Mouse (Mus musculus): ENCODE measurements around the gene Actl11. TPM values are rescaled to one million over a fixed set of nuclear protein-coding genes. Genes with fewer than 3 reads are reported as not detected.

Gene Actl11
- total RNA-seq (2021), result not detected
- long read RNA-seq, experiment 1, result 0 reads
- long read RNA-seq, experiment 2, result 0 reads

DNA sequence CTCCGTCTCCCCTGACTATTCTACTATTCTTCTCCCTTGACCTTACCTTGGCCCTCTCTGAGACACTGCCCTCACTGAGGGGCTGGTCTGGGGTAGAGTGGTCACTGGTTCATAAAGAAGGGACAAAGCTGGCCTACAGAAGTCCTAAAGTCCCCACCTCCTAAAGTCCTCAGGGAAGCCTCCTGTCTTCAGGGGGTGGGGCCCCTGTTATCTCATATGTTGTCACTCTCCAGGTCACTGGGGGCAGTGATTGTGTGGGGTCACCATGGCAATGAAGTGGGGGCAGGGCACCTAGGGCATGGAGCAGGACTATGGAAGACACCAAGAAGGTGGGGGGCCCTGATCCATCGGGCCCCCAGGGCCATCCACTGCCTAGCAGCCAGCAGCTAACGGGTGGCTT is at the start of gene Actl11:
Actl11 (plus strand) TSS at position 301 of the 400 bp plus-strand sequence.
- DNase-seq, result no peak
- intact Hi-C loops (cut with DNase I), result no loop called here
- no peak within 1 kb of the TSS for H3K27ac ChIP-seq

DNA sequence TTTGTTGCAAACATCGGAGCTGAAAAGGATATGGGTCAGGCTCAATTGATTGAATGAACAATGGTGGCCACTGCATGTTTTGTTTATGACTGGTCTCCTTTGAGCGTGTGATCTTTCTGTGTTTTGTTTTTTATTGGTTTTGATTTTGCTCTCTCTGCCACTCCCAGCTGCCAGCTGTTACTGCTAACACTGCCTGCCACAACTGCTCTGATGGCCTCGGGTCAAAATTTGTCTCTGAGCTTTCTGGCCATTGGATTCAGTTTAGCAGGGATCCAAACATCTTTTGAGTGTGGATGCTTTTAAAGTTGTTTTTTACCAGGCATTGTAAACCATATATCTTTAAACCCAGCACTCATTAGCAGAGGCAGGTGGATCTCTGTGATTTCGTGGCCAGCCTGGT is 47.9 kb upstream of the Actl11 start:
- intact Hi-C loops (cut with DNase I), result no loop called here
- no peak overlapping the region for H3K4me3 ChIP-seq
- DNase-seq, result no peak
- no peak overlapping the region for H3K27ac ChIP-seq
- TF ChIP-seq CTCF (IDR thresholded peaks at IDR 0.05), result no peak

More for the DNA sequence above, at the start of gene Actl11:
- no peak for TF ChIP-seq CTCF (IDR thresholded peaks at IDR 0.05)
- H3K4me3 ChIP-seq, result no peak within 1 kb of the TSS

DNA sequence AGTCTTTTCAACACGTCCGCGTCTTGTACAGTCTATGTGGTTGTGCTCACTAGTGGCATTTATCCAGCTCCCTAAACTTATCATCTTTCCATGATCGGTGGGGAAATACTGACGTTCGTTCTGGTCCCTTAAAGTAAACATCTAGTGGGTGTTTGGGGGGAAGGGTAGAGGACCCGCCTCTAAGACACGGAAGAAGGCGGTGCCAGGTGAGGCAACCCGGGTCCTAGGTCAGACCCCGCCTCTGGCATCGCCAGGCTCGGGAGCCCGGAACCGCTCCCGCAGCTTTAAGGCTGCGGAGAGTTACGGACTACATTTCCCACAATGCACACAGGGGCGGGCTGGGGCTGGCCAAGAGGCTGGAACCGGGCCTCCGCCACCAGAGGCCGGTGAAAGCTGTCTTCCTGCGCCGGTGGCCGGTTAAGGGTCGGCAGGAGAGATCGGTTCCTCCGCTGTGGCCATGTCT is 40.4 kb upstream of the Actl11 start, which contains the start of gene Mon1a:
Mon1a (plus strand) TSS at position 348 of the 463 bp plus-strand sequence.
- peak within 1 kb of the TSS; percentile 90 for H3K4me3 ChIP-seq
- DNase-seq, result peak; percentile 94
- intact Hi-C loops (cut with DNase I), result no loop called here
- no peak for TF ChIP-seq CTCF (IDR thresholded peaks at IDR 0.05)
- H3K27ac ChIP-seq, result peak within 1 kb of the TSS; percentile 96

DNA sequence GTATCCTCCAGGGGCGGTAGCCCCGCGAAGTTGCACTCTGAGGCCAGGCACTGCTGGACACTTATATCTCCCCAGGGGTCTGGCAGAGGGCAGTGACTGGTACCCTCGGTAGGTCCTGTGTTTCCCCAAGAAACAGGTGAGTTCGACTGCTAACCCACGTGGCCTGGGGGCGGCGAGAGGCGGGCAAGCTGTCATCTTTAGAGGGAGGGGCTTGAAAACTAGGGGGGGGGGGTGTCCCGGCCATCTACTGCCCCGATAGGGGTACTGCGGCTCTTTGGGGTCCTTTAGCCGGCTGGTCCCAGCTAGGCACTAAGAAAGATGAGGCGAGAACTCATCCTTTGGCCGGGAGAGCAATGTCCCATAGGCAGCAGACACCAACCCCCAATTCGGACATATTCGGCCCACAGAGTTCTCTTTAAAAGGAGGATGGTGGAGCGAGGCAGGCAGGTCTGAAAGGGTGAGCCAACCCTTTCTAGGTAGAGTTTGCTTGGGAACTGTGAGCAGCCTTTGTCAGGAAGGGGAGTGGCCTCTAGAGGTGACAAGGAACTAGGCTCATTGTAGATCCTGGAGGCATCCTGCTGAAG is 39.9 kb upstream of the Actl11 start:
- 0 out of 2 replicates have a peak, but pooled peaks have one; percentile 1 for TF ChIP-seq CTCF (IDR thresholded peaks at IDR 0.05)
- intact Hi-C loops (cut with DNase I), result no loop called here
- DNase-seq, result no peak
- Histone ChIP-seq H3K27ac (peak overlapping the region; percentile 96), H3K4me3 (peak overlapping the region; percentile 90)

DNA sequence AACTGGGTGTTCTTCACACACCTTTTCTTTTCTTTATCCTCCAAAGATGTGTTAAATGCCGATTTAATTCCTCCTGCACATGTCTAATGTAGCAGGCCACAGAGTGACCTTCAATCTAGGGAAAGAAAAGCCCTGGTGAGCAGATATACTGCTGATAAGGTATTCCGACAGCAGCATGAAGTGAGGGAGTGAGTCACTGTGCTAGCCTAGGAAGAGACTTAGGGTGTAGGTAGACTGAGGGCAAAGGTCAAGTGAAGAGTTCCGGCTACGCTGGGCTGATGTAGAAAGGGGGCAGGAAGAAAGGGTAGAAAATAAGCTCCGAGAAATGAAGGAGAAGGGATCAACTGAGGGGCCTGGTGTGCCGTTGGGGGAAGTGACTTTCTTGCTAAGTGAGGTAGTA is 38.0 kb upstream of the Actl11 start:
- TF ChIP-seq CTCF (IDR thresholded peaks at IDR 0.05), result no peak
- intact Hi-C loops (cut with DNase I), result no loop called here
- no peak for DNase-seq
- H3K4me3 ChIP-seq, result no peak overlapping the region
- H3K27ac ChIP-seq, result no peak overlapping the region

DNA sequence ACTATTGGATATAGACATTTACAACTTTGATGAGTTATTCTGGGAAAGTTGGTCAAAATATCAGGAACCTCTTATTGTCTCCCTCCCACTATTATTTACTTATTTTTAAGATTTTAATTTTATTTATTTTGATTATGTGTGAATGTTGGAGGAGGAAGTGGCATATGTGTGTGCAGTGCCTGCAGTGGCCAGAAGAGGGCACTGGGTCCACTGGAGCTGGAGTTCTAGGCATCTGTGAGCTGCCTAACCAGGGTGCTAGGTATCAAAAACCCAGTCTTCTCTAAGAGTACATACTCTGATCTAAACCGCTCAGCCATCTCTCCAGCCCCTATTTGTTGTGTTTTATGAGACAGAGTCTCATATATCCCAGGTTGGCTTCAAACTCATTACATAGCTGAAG is 37.2 kb upstream of the Actl11 start:
- H3K27ac ChIP-seq, result no peak overlapping the region
- intact Hi-C loops (cut with DNase I), result no loop called here

DNA sequence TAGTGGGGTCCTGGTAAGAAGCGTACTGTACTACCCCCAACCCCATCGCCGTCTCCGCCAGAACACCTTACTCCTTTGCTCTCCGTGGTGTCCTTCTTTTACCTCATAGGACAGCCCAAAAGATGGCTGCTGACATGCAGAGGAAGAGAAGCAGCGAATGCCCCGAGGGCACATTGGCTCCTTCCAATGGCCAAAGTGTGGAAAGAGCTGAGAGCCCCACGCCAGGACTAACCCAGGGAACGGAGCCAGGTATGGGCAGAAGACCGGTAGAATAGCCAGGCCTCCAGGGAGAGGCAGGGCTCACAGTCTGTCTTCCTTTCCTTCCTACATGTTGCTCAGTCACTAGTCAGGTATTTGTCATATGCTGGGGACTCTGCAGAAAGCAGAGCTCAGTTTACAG is 29.7 kb upstream of the Actl11 start:
- TF ChIP-seq CTCF (IDR thresholded peaks at IDR 0.05), result no peak
- intact Hi-C loops (cut with DNase I), result no loop called here
- Histone ChIP-seq H3K4me3 (no peak overlapping the region), H3K27ac (no peak overlapping the region)
- DNase-seq, result no peak

More for the DNA sequence above, 37.2 kb upstream of the Actl11 start:
- DNase-seq, result no peak
- no peak overlapping the region for H3K4me3 ChIP-seq
- TF ChIP-seq CTCF (IDR thresholded peaks at IDR 0.05), result peak; percentile 53

DNA sequence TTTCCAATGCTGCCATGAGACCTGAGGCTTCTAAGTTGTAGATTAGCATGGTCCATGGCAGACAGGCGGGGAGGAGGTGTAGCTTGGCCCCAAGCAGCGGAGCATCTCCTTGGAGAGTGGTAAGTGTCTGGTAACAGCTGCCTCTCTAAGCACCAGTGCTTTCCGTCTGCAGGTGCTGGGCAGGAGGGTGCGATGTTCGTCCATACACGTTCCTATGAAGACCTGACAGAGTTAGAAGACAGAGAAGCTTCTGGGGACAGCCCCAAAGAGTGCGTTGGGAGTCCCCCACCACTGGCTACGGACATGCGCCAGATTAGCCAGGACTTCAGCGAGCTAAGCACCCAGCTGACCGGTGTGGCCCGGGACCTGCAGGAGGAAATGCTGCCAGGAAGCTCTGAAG is 28.4 kb upstream of the Actl11 start:
- Histone ChIP-seq H3K27ac (no peak overlapping the region), H3K4me3 (no peak overlapping the region)
- DNase-seq, result no peak
- intact Hi-C loops (cut with DNase I), result loop anchor here (5.0 kb wide), 3 partner anchors 47 to 152 kb away; partner anchors contain the start of gene Amigo3
- no peak for TF ChIP-seq CTCF (IDR thresholded peaks at IDR 0.05)

DNA sequence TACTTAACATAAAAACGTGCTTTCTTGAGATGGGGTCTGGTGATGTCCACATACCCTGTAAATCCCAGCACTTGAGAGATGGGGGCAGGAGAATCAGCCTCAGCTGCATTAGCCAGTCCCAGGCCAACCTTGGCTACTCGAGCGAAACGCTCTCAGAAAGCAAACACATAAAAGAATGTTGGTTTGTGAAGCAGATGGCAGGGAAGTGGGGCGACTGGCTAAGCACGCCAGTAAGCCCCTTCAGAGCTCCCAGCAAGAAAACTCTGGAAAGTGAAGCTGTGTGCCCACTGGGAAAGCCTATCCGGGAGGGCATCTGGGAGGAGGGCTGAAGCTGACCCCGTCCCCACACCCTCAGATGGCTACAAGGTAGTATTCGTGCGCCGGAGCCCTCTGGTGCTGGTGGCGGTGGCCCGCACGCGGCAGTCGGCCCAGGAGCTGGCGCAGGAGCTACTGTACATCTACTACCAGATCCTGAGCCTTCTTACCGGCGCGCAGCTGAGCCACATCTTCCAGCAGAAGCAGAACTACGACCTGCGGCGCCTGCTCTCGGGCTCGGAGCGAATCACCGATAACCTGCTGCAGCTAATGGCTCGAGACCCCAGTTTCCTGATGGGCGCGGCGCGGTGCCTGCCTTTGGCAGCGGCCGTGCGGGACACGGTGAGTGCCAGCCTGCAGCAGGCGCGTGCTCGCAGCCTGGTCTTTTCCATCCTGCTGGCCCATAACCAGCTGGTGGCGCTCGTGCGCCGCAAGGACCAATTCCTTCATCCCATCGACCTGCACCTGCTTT is 27.2 kb upstream of the Actl11 start:
- peak; percentile 62 for DNase-seq
- H3K4me3 ChIP-seq, result no peak overlapping the region
- peak; percentile 61 for TF ChIP-seq CTCF (IDR thresholded peaks at IDR 0.05)
- intact Hi-C loops (cut with DNase I), result loop anchor here (5.0 kb wide), 3 partner anchors 46 to 151 kb away; partner anchors contain the start of gene Amigo3
- H3K27ac ChIP-seq, result no peak overlapping the region

DNA sequence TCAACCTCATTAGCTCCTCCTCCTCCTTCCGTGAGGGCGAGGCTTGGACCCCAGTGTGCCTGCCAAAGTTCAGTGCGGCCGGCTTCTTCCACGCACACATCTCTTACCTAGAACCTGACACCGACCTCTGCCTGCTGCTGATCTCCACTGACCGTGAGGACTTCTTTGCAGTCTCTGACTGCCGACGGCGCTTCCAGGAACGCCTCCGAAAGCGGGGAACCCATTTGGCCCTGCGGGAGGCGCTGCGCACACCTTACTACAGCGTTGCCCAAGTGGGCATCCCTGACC is 26.7 kb upstream of the Actl11 start:
- no peak overlapping the region for H3K27ac ChIP-seq
- TF ChIP-seq CTCF (IDR thresholded peaks at IDR 0.05), result no peak
- no peak for DNase-seq
- intact Hi-C loops (cut with DNase I), result loop anchor here (5.0 kb wide), 3 partner anchors 46 to 151 kb away; partner anchors contain the start of gene Amigo3
- H3K4me3 ChIP-seq, result no peak overlapping the region

DNA sequence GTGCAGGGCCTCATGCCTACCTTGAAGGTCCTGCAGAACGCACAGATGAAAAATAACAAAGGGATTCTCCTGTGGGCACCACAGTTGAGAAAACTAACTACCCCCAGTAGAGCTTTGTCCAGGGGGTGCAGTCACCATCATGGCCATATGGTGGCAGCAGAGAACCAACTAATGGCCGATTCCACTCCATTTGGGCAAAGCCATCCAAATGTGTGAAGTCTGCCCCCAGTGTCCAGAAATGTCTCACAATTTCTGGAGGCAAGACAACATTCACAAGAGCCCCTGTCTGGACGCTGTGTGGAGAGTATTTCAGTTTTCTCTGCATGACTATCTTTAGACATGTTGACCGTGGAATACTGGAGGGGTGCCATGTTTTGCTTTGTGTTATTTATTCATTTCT is 23.5 kb upstream of the Actl11 start:
- peak overlapping the region; percentile 12; the same call in 1 of the 2 replicates for H3K27ac ChIP-seq
- intact Hi-C loops (cut with DNase I), result loop anchor here (1.0 to 5.0 kb wide), 5 partner anchors 43 to 164 kb away; partner anchors contain the start of gene Amigo3

DNA sequence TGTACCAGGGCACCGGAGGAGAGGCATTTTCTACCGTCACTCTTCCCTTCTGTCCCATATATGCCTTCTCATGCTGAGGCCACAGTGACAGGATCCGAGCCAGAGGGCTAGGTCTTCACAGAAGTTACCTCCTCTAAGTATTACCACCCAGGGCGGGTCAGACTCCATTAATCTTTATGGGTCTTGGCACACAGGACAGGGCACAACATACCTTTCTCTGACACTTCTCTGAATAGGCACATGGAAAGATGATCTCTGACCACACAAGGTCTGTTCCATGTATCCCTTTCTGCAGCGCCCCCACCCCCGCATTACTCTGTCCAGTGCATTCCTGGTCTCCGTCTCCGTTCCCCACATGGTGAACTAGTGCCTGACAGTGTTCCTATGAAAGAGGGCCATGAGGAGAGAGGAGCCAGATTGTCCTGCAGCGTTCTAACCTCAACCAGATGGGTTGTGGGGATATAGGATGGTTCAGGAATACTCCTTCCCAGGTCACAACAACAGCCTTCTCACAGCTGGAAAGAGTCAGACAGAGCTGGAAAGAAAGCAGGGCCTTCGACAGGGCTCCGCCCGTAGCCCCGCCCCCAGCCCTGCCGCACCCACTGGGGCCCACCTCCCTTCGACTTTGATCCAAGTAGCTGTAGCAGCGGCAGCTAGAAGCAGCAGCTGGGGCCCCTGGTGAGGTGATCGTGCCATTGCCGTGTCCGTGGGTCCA is 21.9 kb upstream of the Actl11 start, which contains the start of gene Mst1r:
Mst1r (plus strand) TSS at position 622 of the 715 bp plus-strand sequence.
- intact Hi-C loops (cut with DNase I), result no loop called here
- Histone ChIP-seq H3K27ac (peak within 1 kb of the TSS; percentile 79), H3K4me3 (peak within 1 kb of the TSS; percentile 74)
- TF ChIP-seq CTCF (IDR thresholded peaks at IDR 0.05), result no peak
- peak; percentile 89 for DNase-seq

More for the DNA sequence above, 23.5 kb upstream of the Actl11 start:
- TF ChIP-seq CTCF (IDR thresholded peaks at IDR 0.05), result peak; percentile 96
- H3K4me3 ChIP-seq, result peak overlapping the region; percentile 11; the same call in 1 of the 2 replicates
- DNase-seq, result peak; percentile 87
